Mouse (Mus musculus) spleen, adult 2 months (tissue): ENCODE measurements around the gene Dld.

Experiments
- CTCF ChIP-seq: fragments of 200-500 bp; IDR thresholded peaks from 2 replicates; pipeline ENCODE4 v1.5.1; 2011; ENCODE audit warnings: mild to moderate bottlenecking, inconsistent platforms; ENCODE audit not compliant: insufficient read depth, insufficient read length, insufficient replicate concordance; ENCODE audit errors: extremely low read depth
- POLR2A ChIP-seq: fragments of 200-500 bp; IDR thresholded peaks from 2 replicates; pipeline ENCODE4 v1.6.1; 2011; ENCODE audit warnings: low read depth, low read length, inconsistent platforms

DNA sequence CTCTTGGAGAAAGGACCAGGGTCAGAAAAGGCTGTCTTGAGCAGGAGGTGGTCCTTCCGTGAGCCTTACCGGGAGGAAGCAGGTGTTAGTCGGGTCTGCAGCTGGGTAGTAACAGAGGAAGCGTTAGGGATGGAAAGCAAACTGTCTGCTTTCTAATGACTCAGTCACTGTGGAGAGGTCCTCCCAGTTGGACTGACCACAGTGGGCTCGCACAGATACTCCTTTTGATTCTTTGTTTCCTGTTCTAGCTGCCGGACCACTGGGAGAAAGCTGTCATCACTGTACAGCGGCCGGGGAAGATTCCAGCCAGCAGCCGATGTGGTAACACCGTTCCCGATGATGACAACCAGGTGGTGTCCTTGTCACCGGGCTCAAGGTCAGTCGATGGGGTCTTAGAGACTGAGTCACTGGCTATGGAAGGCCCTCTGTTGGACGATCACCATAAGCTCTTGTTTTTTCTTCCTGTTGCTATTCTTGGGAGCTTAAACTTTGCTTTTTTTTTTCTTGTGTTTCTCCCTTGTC lies 51.5 kb downstream of the Dld start:
- TF ChIP-seq CTCF (no peak), POLR2A (no peak)
